In the genomic region with DNA sequence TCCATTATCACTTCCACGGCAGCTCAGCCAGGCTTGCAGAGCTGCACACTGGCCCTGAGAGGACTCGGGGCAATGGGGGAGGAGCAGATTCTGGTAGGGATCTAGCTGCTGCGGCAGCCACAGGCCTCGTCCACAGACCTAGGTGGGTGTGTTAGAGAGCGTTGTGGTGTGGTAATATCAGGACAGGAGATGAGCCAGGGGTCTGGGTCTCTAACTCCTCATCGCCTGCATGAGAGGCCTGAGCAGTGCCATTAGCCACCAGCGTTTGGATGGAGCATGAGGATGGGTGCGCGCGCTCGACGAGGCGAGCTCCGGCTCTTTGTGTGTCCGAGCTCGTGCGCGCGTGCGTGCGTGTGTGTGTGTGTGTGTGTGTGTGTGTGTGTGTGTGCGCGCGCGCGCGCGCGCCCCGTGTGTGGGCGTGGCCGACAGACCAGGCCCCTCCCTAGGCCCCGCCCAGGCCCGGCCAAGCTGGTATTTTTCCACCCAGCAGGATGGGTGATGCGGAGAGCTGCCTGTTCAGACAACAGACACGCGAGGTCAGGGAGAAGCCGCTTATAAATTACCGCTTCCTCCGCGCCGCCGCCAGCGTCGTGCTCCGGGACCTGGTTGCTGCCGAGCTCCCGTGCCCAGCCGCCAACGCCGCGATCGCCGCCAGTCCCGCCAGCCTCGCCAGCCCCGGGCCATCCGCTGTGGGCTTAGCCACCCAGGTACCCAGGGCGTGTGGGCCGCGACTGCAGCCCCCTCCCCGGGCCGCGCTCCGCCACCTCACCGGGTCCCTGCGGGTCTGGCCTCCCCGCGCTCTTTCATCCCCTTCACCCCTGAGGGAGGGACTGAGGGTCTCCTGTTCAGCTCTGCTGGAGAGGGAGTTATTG, we compare ENCODE assay signal across 8 mouse cellular contexts. TPM values are rescaled to one million over a fixed set of nuclear protein-coding genes. Genes with fewer than 3 reads are reported as not detected.
A peak's percentile ranks its signal among the peaks of the same experiment; 100 is the strongest.
DNase-seq lines count a peak whose midpoint lies in the region; ATAC-seq and TF ChIP-seq lines count a peak whose summit lies in the region.

Slc6a6 (plus strand) TSS at position 452 of the 872 bp plus-strand sequence.

- peak; percentile 96 for DNase-seq in A20 (ENCODE audit: low read depth, low spot score)
- peak; percentile 98 for DNase-seq in brain, adult 2 months (ENCODE audit: low read depth, low spot score)
- DNase-seq in liver, adult 2 months (ENCODE audit: extremely low read depth, low read depth, low spot score), result peak; percentile 81
- peak; percentile 91 for DNase-seq in splenic B cell, adult 2 months (ENCODE audit: low read depth, low spot score)

- peak within 1 kb of the TSS; percentile 95 for H3K4me2 ChIP-seq in heart, embryonic 11.5 days
- peak within 1 kb of the TSS; percentile 68 for H3K4me2 ChIP-seq in kidney, embryonic 16.5 days (replicated peaks; ENCODE audit: low read depth, low read length)
- H3K4me2 ChIP-seq in myocyte (ENCODE audit: low read depth), result peak within 1 kb of the TSS; percentile 90

- H3K9ac ChIP-seq in heart, embryonic 11.5 days (ENCODE audit: low read depth, low read length), result peak within 1 kb of the TSS; percentile 94
- peak within 1 kb of the TSS; percentile 85 for H3K9ac ChIP-seq in kidney, embryonic 16.5 days (replicated peaks; ENCODE audit: low read length)
- peak within 1 kb of the TSS; percentile 98 for H3K9ac ChIP-seq in liver, adult 2 months (ENCODE audit: low read depth, low read length)

- no peaks in the 10 kb centered on the region for H3K36me3 ChIP-seq in heart, embryonic 11.5 days (ENCODE audit: control insufficient read depth, insufficient read depth, low read length)
- H3K36me3 ChIP-seq in kidney, embryonic 16.5 days (ENCODE audit: insufficient read depth, low read length), result no peaks in the 10 kb centered on the region
- no peaks in the 10 kb centered on the region for H3K36me3 ChIP-seq in liver, adult 2 months (ENCODE audit: control insufficient read depth, insufficient read depth, low read length)
- H3K36me3 ChIP-seq in myocyte (ENCODE audit: control insufficient read depth, insufficient read depth), result no peaks in the 10 kb centered on the region
- no peaks in the 10 kb centered on the region; the same call in 1 of the 2 replicates for H3K36me3 ChIP-seq in splenic B cell, adult 2 months (ENCODE audit: control insufficient read depth, insufficient read depth, low read length, poor library complexity, severe bottlenecking)

- H3ac ChIP-seq in myocyte (ENCODE audit: control insufficient read depth, insufficient read length), result peak within 1 kb of the TSS; percentile 91

- no peaks in the 10 kb centered on the region for H3K27me3 ChIP-seq in heart, embryonic 11.5 days (ENCODE audit: control insufficient read depth, insufficient read depth, low read length)
- H3K27me3 ChIP-seq in kidney, embryonic 16.5 days (ENCODE audit: insufficient read depth, low read length), result no peaks in the 10 kb centered on the region
- no peaks in the 10 kb centered on the region for H3K27me3 ChIP-seq in liver, adult 2 months (ENCODE audit: control insufficient read depth, insufficient read depth, low read length)
- no peaks in the 10 kb centered on the region for H3K27me3 ChIP-seq in myocyte (ENCODE audit: control insufficient read depth, insufficient read depth, insufficient read length)
- H3K27me3 ChIP-seq in splenic B cell, adult 2 months (ENCODE audit: control insufficient read depth, insufficient read depth, low read length, poor library complexity, severe bottlenecking), result no peaks in the 10 kb centered on the region

- peaks cover 30% of the 10 kb centered on the region for H3K79me2 ChIP-seq in liver, adult 2 months (ENCODE audit: control insufficient read depth, insufficient read depth, low read length)
- H3K79me2 ChIP-seq in myocyte (ENCODE audit: control insufficient read depth, insufficient read depth), result peaks cover 48% of the 10 kb centered on the region

- no peak for TF ChIP-seq CTCF in liver, adult 2 months (IDR thresholded peaks at IDR 0.05; ENCODE audit: low read depth, low read length)

- H3K4me3 ChIP-seq in heart, embryonic 11.5 days (ENCODE audit: low read depth, low read length), result peak within 1 kb of the TSS; percentile 92
- peak within 1 kb of the TSS; percentile 67 for H3K4me3 ChIP-seq in kidney, embryonic 16.5 days (ENCODE audit: low read length)
- peak within 1 kb of the TSS; percentile 79 for H3K4me3 ChIP-seq in liver, adult 2 months (ENCODE audit: insufficient read depth, low read depth, low read length)
- peak within 1 kb of the TSS; percentile 100 for H3K4me3 ChIP-seq in myocyte

- no peaks in the 10 kb centered on the region for H3K9me3 ChIP-seq in heart, embryonic 11.5 days (replicated peaks; ENCODE audit: control insufficient read depth, low read length)
- H3K9me3 ChIP-seq in kidney, embryonic 16.5 days (ENCODE audit: low read length), result no peaks in the 10 kb centered on the region

- H3K27ac ChIP-seq in heart, embryonic 11.5 days (ENCODE audit: low read depth, low read length), result peak within 1 kb of the TSS; percentile 95
- H3K27ac ChIP-seq in kidney, embryonic 16.5 days (ENCODE audit: low read length), result peak within 1 kb of the TSS; percentile 90
- H3K27ac ChIP-seq in liver, adult 2 months (replicated peaks; ENCODE audit: insufficient read depth, low read depth, low read length), result peak within 1 kb of the TSS; percentile 84

- H3K4me1 ChIP-seq in heart, embryonic 11.5 days (ENCODE audit: control insufficient read depth, insufficient read depth, low read length), result peaks cover 40% of the 10 kb centered on the region
- H3K4me1 ChIP-seq in kidney, embryonic 16.5 days (ENCODE audit: insufficient read depth, low read length), result peaks cover 37% of the 10 kb centered on the region
- peaks cover 29% of the 10 kb centered on the region for H3K4me1 ChIP-seq in liver, adult 2 months (ENCODE audit: control insufficient read depth, insufficient read depth, low read length)

- peak; percentile 78 for TF ChIP-seq POLR2A in liver, adult 2 months (IDR thresholded peaks at IDR 0.05; ENCODE audit: extremely low read depth, insufficient read depth, low read length)
- peak; percentile 92 for TF ChIP-seq POLR2A in myocyte (IDR thresholded peaks at IDR 0.05; ENCODE audit: insufficient read length, low read depth)

- peak; percentile 74 for ATAC-seq in erythroblast, adult 5-6 weeks (replicated peaks; ENCODE audit: low FRiP score, poor library complexity, severe bottlenecking)
- ATAC-seq in heart, embryonic 11.5 days (replicated peaks; ENCODE audit: insufficient number of reproducible peaks, low FRiP score, low TSS enrichment), result peak; percentile 77
- ATAC-seq in kidney, embryonic 16.5 days (ENCODE audit: low FRiP score, low TSS enrichment), result peak; percentile 84

- under 1% methylated on average over 63 of the region's 69 CpGs for WGBS in heart, embryonic 11.5 days (ENCODE audit: insufficient replicate concordance)
- under 1% methylated on average over 68 of the region's 69 CpGs for WGBS in kidney, embryonic 16.5 days
- under 1% methylated on average over 46 of the region's 69 CpGs for WGBS in liver, adult 2 months

TF ChIP-seq in myocyte, 11 proteins besides CTCF, POLR2A, EP300 and RAD21:
- TF ChIP-seq TCF3 (IDR thresholded peaks at IDR 0.05; ENCODE audit: insufficient read length, low read depth), result no peak
- peak; percentile 95 for TF ChIP-seq POLR2AphosphoS2 (IDR thresholded peaks at IDR 0.05; ENCODE audit: insufficient read length, low read depth)
- peak; percentile 34 for TF ChIP-seq SRF (IDR thresholded peaks at IDR 0.05; ENCODE audit: control insufficient read depth, insufficient read length, low read depth)
- TF ChIP-seq CEBPB (IDR thresholded peaks at IDR 0.05; ENCODE audit: insufficient read depth, poor library complexity, severe bottlenecking), result no peak
- TF ChIP-seq TCF12 (IDR thresholded peaks at IDR 0.05; ENCODE audit: insufficient read depth, poor library complexity, severe bottlenecking), result no peak
- peak; percentile 15 for TF ChIP-seq REST (IDR thresholded peaks at IDR 0.05; ENCODE audit: insufficient read depth, insufficient read length)
- TF ChIP-seq MYOD1 (IDR thresholded peaks at IDR 0.05; ENCODE audit: control insufficient read depth in 1 of 3, insufficient read length in 2 of 3, low read depth in 2 of 3), result peak in 2 of 3 experiments; percentile 11 to 13
- peak in 2 of 3 experiments; percentile 32 to 39 for TF ChIP-seq MYOG (IDR thresholded peaks at IDR 0.05; ENCODE audit: control insufficient read depth in 1 of 3, insufficient read depth in 1 of 3, insufficient read length in 2 of 3, low read depth in 2 of 3)
- no peak for TF ChIP-seq MAX (IDR thresholded peaks at IDR 0.05; ENCODE audit: low read depth)
- TF ChIP-seq E2F4 (IDR thresholded peaks at IDR 0.05; ENCODE audit: insufficient read depth), result peak; percentile 10
- no peak for TF ChIP-seq USF1 (IDR thresholded peaks at IDR 0.05; ENCODE audit: low read depth)
TF ChIP-seq in myocyte: peak in this region for 6.

RNA-seq across cellular contexts. Expression of gene Slc6a6, which starts in this region (rescaled TPM):
- 12.1 and 15.0 TPM in 2 replicates for total RNA-seq in erythroblast, adult 5-6 weeks (2015; ENCODE audit: low replicate concordance)
- total RNA-seq in erythroblast, adult 5-6 weeks (2017; ENCODE audit: low replicate concordance), result 7.1 and 11.6 TPM in 2 replicates
- polyA plus RNA-seq in heart, embryonic 11.5 days (2014; fragmentation: Nextera tagmentation; extraction: Ambion mirVana), result 54.7 and 63.0 TPM in 2 replicates
- 82.9 and 96.3 TPM in 2 replicates for polyA plus RNA-seq in kidney, embryonic 16.5 days (2015; fragmentation: Nextera tagmentation; extraction: Ambion mirVana)
- total RNA-seq in liver, adult 2 months (2014; rRNA removed), result 34.8 and 66.5 TPM in 2 replicates
- polyA plus RNA-seq in liver, adult 2 months (2012; rRNA removed), result 89.0 and 96.5 TPM in 2 replicates
- polyA plus RNA-seq in myocyte (2012; fragmentation: generic; extraction: Trizol), result 98.2 TPM

Comparison
In these comparisons a context has a peak if more than half of its experiments do, and no peak if none do; other contexts are left out.
1. Peak in every context shown above with its lines: DNase-seq, ATAC-seq, H3K4me3 ChIP-seq and H3K27ac ChIP-seq.